Mouse (Mus musculus) CH12.LX (cell line): Measurements from ENCODE around the gene Fbxw4. TPM values are rescaled to one million over a fixed set of nuclear protein-coding genes. Genes with fewer than 3 reads are reported as not detected.

Source experiments
- DNase-seq: peaks from one replicate; pipeline ENCODE4 v3.0.0-alpha.2; 2013; ENCODE audit errors: extremely low read depth
- H3K27ac ChIP-seq: 2 replicates; pipeline ENCODE4 v1.5.1; 2012; ENCODE audit warnings: low read depth, mild to moderate bottlenecking, control low read depth, moderate library complexity; ENCODE audit not compliant: insufficient read depth
- H3K27me3 ChIP-seq: replicated peaks from 2 replicates; pipeline ENCODE3; 2012; ENCODE audit warnings: inconsistent platforms
- H3K36me3 ChIP-seq, 2 experiments: replicated peaks in 1 of 2; 2 replicates each; pipeline versions ENCODE3 to v1.6.1; 2012; ENCODE audit warnings: inconsistent platforms in 1 of 2, low read length in 1 of 2, mild to moderate bottlenecking in 1 of 2, mixed read lengths in 1 of 2, moderate library complexity in 1 of 2; ENCODE audit not compliant: control insufficient read depth in 1 of 2, insufficient read depth in 1 of 2
- H3K4me1 ChIP-seq, 2 experiments: 2 replicates each; pipeline ENCODE4 v1.6.1; 2012; ENCODE audit warnings: inconsistent platforms in 1 of 2, moderate library complexity in 1 of 2; ENCODE audit not compliant: insufficient read depth in 2 of 2, control insufficient read depth in 1 of 2
- H3K4me2 ChIP-seq: 2 replicates; pipeline ENCODE4 v1.6.1; 2012; ENCODE audit warnings: low read depth, mild to moderate bottlenecking, control low read depth; ENCODE audit not compliant: poor library complexity, insufficient read depth, severe bottlenecking
- H3K4me3 ChIP-seq, 3 experiments: fragments of 150-350 bp in 1 of 3; sonication (generic) in 1 of 3; replicated peaks in 1 of 3; 2 replicates each; pipeline versions ENCODE3 to v1.5.1; 2011 to 2012; ENCODE audit warnings: low read depth in 2 of 3, low read length in 2 of 3, mild to moderate bottlenecking in 2 of 3, moderate library complexity in 2 of 3, control low read depth in 1 of 3, improper control_type of control experiment in 1 of 3, inconsistent platforms in 1 of 3, mixed read lengths in 1 of 3; ENCODE audit not compliant: poor library complexity in 1 of 3
- H3K79me2 ChIP-seq: replicated peaks from 2 replicates; pipeline ENCODE4 v1.6.1; 2012; ENCODE audit warnings: mild to moderate bottlenecking, moderate library complexity; ENCODE audit not compliant: control insufficient read depth, poor library complexity, insufficient read depth, severe bottlenecking; ENCODE audit errors: extremely low read depth
- H3K9ac ChIP-seq: 2 replicates; pipeline ENCODE4 v1.6.1; 2012; ENCODE audit warnings: low read depth, mild to moderate bottlenecking, control low read depth, moderate library complexity; ENCODE audit not compliant: insufficient read depth
- H3K9me3 ChIP-seq: replicated peaks from 2 replicates; pipeline ENCODE3; 2012; ENCODE audit warnings: low read length, inconsistent platforms, mixed read lengths
- BHLHE40 ChIP-seq: IDR thresholded peaks from 2 replicates; pipeline ENCODE4 v1.6.1; 2011; ENCODE audit warnings: mild to moderate bottlenecking, low read depth, low read length, improper control_type of control experiment
- CHD2 ChIP-seq: IDR thresholded peaks from 2 replicates; pipeline ENCODE4 v1.6.1; 2011; ENCODE audit warnings: low read length, improper control_type of control experiment
- CTCF ChIP-seq, 2 experiments: IDR thresholded peaks in 1 of 2; conservative IDR thresholded peaks in 1 of 2; 2 replicates each; pipeline ENCODE4 v1.5.1; 2011 to 2012; ENCODE audit warnings: low read depth in 2 of 2, low read length in 2 of 2, improper control_type of control experiment in 1 of 2, inconsistent platforms in 1 of 2, mild to moderate bottlenecking in 1 of 2, moderate library complexity in 1 of 2
- E2F4 ChIP-seq: IDR thresholded peaks from 2 replicates; pipeline ENCODE4 v1.6.1; 2011; ENCODE audit warnings: low read depth, low read length, improper control_type of control experiment; ENCODE audit not compliant: insufficient replicate concordance
- ELF1 ChIP-seq: IDR thresholded peaks from 2 replicates; pipeline ENCODE4 v1.6.1; 2014; ENCODE audit warnings: low read depth, mild to moderate bottlenecking, inconsistent platforms, low read length, improper control_type of control experiment
- ETS1 ChIP-seq: conservative IDR thresholded peaks from 2 replicates; pipeline ENCODE4 v1.6.1; 2012; ENCODE audit warnings: low read depth, mild to moderate bottlenecking, inconsistent platforms, low read length, improper control_type of control experiment, moderate library complexity
- GABPA ChIP-seq: IDR thresholded peaks from 2 replicates; pipeline ENCODE4 v1.6.1; 2012; ENCODE audit warnings: low read depth, low read length, improper control_type of control experiment, inconsistent platforms; ENCODE audit not compliant: insufficient replicate concordance
- HCFC1 ChIP-seq: IDR thresholded peaks from 2 replicates; pipeline ENCODE4 v1.6.1; 2012; ENCODE audit warnings: low read depth, mild to moderate bottlenecking, inconsistent platforms, low read length, improper control_type of control experiment
- JUN ChIP-seq: IDR thresholded peaks from 2 replicates; pipeline ENCODE4 v1.6.1; 2011; ENCODE audit warnings: low read depth, mild to moderate bottlenecking, low read length, improper control_type of control experiment, moderate library complexity; ENCODE audit not compliant: insufficient read depth
- JUND ChIP-seq: conservative IDR thresholded peaks from 2 replicates; pipeline ENCODE4 v1.6.1; 2011; ENCODE audit warnings: low read depth, low read length, improper control_type of control experiment
- MAFK ChIP-seq: IDR thresholded peaks from 2 replicates; pipeline ENCODE4 v1.6.1; 2011; ENCODE audit warnings: low read length, improper control_type of control experiment; ENCODE audit not compliant: insufficient replicate concordance
- MAX ChIP-seq: IDR thresholded peaks from 2 replicates; pipeline ENCODE4 v1.6.1; 2011; ENCODE audit warnings: low read length, improper control_type of control experiment
- MAZ ChIP-seq: IDR thresholded peaks from 2 replicates; pipeline ENCODE4 v1.6.1; 2012; ENCODE audit warnings: low read depth, mild to moderate bottlenecking, inconsistent platforms, low read length, improper control_type of control experiment, moderate library complexity
- MXI1 ChIP-seq: IDR thresholded peaks from 2 replicates; pipeline ENCODE4 v1.6.1; 2011; ENCODE audit warnings: mild to moderate bottlenecking, low read depth, low read length, improper control_type of control experiment
- NRF1 ChIP-seq: IDR thresholded peaks from 2 replicates; pipeline ENCODE4 v1.6.1; 2014; ENCODE audit warnings: low read depth, mild to moderate bottlenecking, inconsistent platforms, low read length, improper control_type of control experiment, moderate library complexity
- PAX5 ChIP-seq: IDR thresholded peaks from 2 replicates; pipeline ENCODE4 v1.6.1; 2012; ENCODE audit warnings: low read length, inconsistent platforms, mixed read lengths
- RAD21 ChIP-seq: IDR thresholded peaks from 2 replicates; pipeline ENCODE4 v1.6.1; 2011; ENCODE audit warnings: low read depth, mild to moderate bottlenecking, low read length, improper control_type of control experiment, moderate library complexity
- TBP ChIP-seq: conservative IDR thresholded peaks from 2 replicates; pipeline ENCODE4 v1.6.1; 2011; ENCODE audit warnings: low read depth, low read length, improper control_type of control experiment
- UBTF ChIP-seq: IDR thresholded peaks from 2 replicates; pipeline ENCODE4 v1.6.1; 2012; ENCODE audit warnings: low read depth, mild to moderate bottlenecking, inconsistent platforms, low read length, improper control_type of control experiment, moderate library complexity
- USF1 ChIP-seq: IDR thresholded peaks from 2 replicates; pipeline ENCODE4 v1.6.1; 2014; ENCODE audit warnings: low read depth, mild to moderate bottlenecking, inconsistent platforms, low read length, improper control_type of control experiment
- ZC3H11A ChIP-seq: IDR thresholded peaks from 2 replicates; pipeline ENCODE4 v1.6.1; 2012; ENCODE audit warnings: low read depth, mild to moderate bottlenecking, inconsistent platforms, low read length, improper control_type of control experiment
- ZKSCAN1 ChIP-seq: IDR thresholded peaks from 2 replicates; pipeline ENCODE4 v1.6.1; 2012; ENCODE audit warnings: low read depth, inconsistent platforms, low read length, improper control_type of control experiment, borderline replicate concordance
- ZMIZ1 ChIP-seq: IDR thresholded peaks from 2 replicates; pipeline ENCODE4 v1.6.1; 2012; ENCODE audit warnings: low read depth, mild to moderate bottlenecking, inconsistent platforms, low read length, improper control_type of control experiment
- dilution Hi-C: fragments of 300-500 bp; cut with MboI; formaldehyde crosslinking; loops from 2 replicates; pipeline ENCODE4 v1.14.3; 2020; ENCODE audit warnings: low sequenced_read_pairs; ENCODE audit not compliant: extremely low pct_unique_long_range_greater_than_20kb, extremely low pct_ligation_motif_present
- in situ Hi-C: fragments of 300-500 bp; cut with MboI; formaldehyde crosslinking; loops from 3 replicates; pipeline ENCODE4 v1.14.3; 2019; ENCODE audit warnings: low sequenced_read_pairs, low pct_ligation_motif_present, low pct_unique_long_range_greater_than_20kb, mixed read lengths
- polyA plus RNA-seq: library from polyadenylated mRNA; unstranded; fragments of >175 nt; gene quantifications from 2 replicates; pipeline ENCODE4 v1.2.1, GENCODE M21; 2012; ENCODE audit warnings: low read depth; ENCODE audit not compliant: insufficient read length
- total RNA-seq, 2 experiments: library from RNA; depleted of rRNA; stranded (reverse); fragments of 300-350 nt in 1 of 2; fragments of >200 nt in 1 of 2; gene quantifications; 2 replicates each; pipeline ENCODE4 v1.2.3; 2012 to 2014

The Fbxw4 gene
- total and polyA plus RNA-seq, 3 experiments, result 4.5 to 8.6 (median 7.5) TPM

- dilution Hi-C loops (no loop called here), in situ Hi-C loops (no loop called here)
- no peaks in the 10 kb centered on the region for H3K79me2 ChIP-seq
- H3K4me3 ChIP-seq, result no peak overlapping the region
- no peaks in the 10 kb centered on the region for H3K27me3 ChIP-seq
- H3K4me2 ChIP-seq, result no peak overlapping the region
- no peak overlapping the region for H3K9ac ChIP-seq
- peaks cover 9 to 30% of the 10 kb centered on the region in 2 experiments for H3K4me1 ChIP-seq
- no peak for TF ChIP-seq MAFK
- no peak for TF ChIP-seq BHLHE40
- no peak for TF ChIP-seq PAX5
- TF ChIP-seq USF1, result no peak
- no peak for TF ChIP-seq ZKSCAN1
- TF ChIP-seq JUN, result no peak
- no peak for TF ChIP-seq ELF1
- TF ChIP-seq JUND, result no peak
- TF ChIP-seq MAX, result no peak
- no peak for TF ChIP-seq ZC3H11A
- TF ChIP-seq MAZ, result no peak
- no peak for TF ChIP-seq E2F4
- no peak for TF ChIP-seq MXI1
- no peak for TF ChIP-seq RAD21
- TF ChIP-seq HCFC1, result no peak
- H3K9me3 ChIP-seq, result no peaks in the 10 kb centered on the region
- H3K36me3 ChIP-seq, result peaks cover 0 to 17% of the 10 kb centered on the region in 2 experiments
- no peak overlapping the region for H3K27ac ChIP-seq
- DNase-seq, result no peak
These were observed 70.4 kb downstream of the Fbxw4 start for GRCm38 (mm10) chr19:45589761-45590160.

GRCm38 (mm10) chr19:45587509-45588292 lies 72.4 kb downstream of the Fbxw4 start:
- dilution Hi-C loops, result no loop called here
- in situ Hi-C loops, result no loop called here
- DNase-seq, result no peak
- no peak for TF ChIP-seq TBP
- TF ChIP-seq CHD2, result no peak
- no peak for TF ChIP-seq MAZ
- no peak for TF ChIP-seq ZMIZ1
- TF ChIP-seq CTCF (conservative IDR thresholded peaks at IDR 0.05 in 1 of 2, IDR thresholded peaks at IDR 0.05 in 1 of 2; ENCODE audit: low read depth in 2 of 2, low read length in 2 of 2), result no peak
- no peak for TF ChIP-seq ZC3H11A
- TF ChIP-seq NRF1, result no peak
- no peak for TF ChIP-seq RAD21
- no peak for TF ChIP-seq USF1
- TF ChIP-seq ETS1, result no peak
- TF ChIP-seq GABPA, result no peak
- TF ChIP-seq BHLHE40, result no peak
- TF ChIP-seq UBTF, result no peak
- no peak for TF ChIP-seq ELF1
- Histone ChIP-seq H3K9me3 (no peaks in the 10 kb centered on the region), H3K9ac (no peak overlapping the region), H3K27me3 (no peaks in the 10 kb centered on the region), H3K27ac (no peak overlapping the region), H3K4me3 (no peak overlapping the region), H3K36me3 (peaks cover 0 to 29% of the 10 kb centered on the region in 2 experiments), H3K79me2 (no peaks in the 10 kb centered on the region), H3K4me1 (peaks cover 13 to 35% of the 10 kb centered on the region in 2 experiments), H3K4me2 (no peak overlapping the region)
